Comparison of ENCODE assay signal across 8 mouse cellular contexts in the genomic region with DNA sequence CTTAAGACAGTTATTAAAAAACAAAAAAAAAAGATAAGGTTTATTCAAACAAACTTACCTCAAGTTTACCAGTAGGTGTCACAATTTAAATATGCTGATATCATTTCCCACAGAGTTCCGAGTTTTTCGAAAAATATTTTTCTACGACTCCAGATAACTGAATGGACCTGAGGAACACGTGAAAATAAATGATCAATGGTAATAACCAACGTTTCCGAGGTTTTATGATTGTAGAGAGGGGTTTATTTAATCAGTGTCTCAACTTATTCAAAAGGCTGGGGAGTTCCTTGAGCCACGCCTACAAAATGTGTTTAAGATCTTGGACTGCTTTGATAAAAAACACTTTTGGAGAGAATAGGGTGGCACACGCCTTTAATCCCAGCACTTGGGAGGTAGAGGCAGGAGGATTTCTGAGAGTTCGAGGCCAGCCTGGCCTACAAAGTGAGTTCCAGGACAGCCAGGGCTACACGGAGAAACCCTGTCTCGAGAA. TPM values are rescaled to one million over a fixed set of nuclear protein-coding genes. Genes with fewer than 3 reads are reported as not detected.
A peak's percentile ranks its signal among the peaks of the same experiment; 100 is the strongest.
DNase-seq lines count a peak whose midpoint lies in the region; ATAC-seq and TF ChIP-seq lines count a peak whose summit lies in the region.

No protein-coding gene starts in this region.

- H3K4me1 ChIP-seq in bone marrow, adult 2 months (ENCODE audit: control insufficient read depth, insufficient read depth, low read length): peaks cover 3% of the 10 kb centered on the region
- H3K4me1 ChIP-seq in forebrain, embryonic 15.5 days: peaks cover 10% of the 10 kb centered on the region
- peaks cover 7% of the 10 kb centered on the region for H3K4me1 ChIP-seq in limb, embryonic 12.5 days (replicated peaks)

- no peaks in the 10 kb centered on the region for H3K27me3 ChIP-seq in forebrain, embryonic 15.5 days
- H3K27me3 ChIP-seq in limb, embryonic 12.5 days: no peaks in the 10 kb centered on the region

- no peaks in the 10 kb centered on the region for H3K36me3 ChIP-seq in forebrain, embryonic 15.5 days
- no peaks in the 10 kb centered on the region for H3K36me3 ChIP-seq in limb, embryonic 12.5 days

- DNase-seq in kidney, adult 9 months: peak; percentile 10
- DNase-seq in kidney, adult 18-20 months: no peak
- DNase-seq in natural killer cell, adult 2 months (ENCODE audit: low spot score in 2 of 2): peak; percentile 26 to 47
- no peak for DNase-seq in layer of hippocampus, postnatal 25 days (ENCODE audit: extremely low spot score in 1 of 2, low spot score in 1 of 2)
- DNase-seq in testis, postnatal 14 days (ENCODE audit: low spot score): no peak

- no peak for TF ChIP-seq CTCF in bone marrow, adult 2 months (IDR thresholded peaks at IDR 0.05; ENCODE audit: control insufficient read depth, insufficient read depth, low read length)

- peak overlapping the region; percentile 70 for H3K4me3 ChIP-seq in bone marrow, adult 2 months (replicated peaks; ENCODE audit: control insufficient read depth, low read depth, low read length)
- peak overlapping the region; percentile 66 for H3K4me3 ChIP-seq in forebrain, embryonic 15.5 days
- peak overlapping the region; percentile 62 for H3K4me3 ChIP-seq in limb, embryonic 12.5 days (replicated peaks)

- no peak for TF ChIP-seq POLR2A in bone marrow, adult 2 months (IDR thresholded peaks at IDR 0.05; ENCODE audit: borderline replicate concordance, control insufficient read depth, low read depth, low read length)

- 2% methylated on average over 11 of the region's 11 CpGs for WGBS in bone marrow, adult 2 months
- WGBS in forebrain, embryonic 15.5 days: 46% methylated on average over 11 of the region's 11 CpGs
- 54% methylated on average over 11 of the region's 11 CpGs for WGBS in limb, embryonic 12.5 days

- peak overlapping the region; percentile 52 for H3K4me2 ChIP-seq in forebrain, embryonic 15.5 days (replicated peaks)
- H3K4me2 ChIP-seq in limb, embryonic 12.5 days: peak overlapping the region; percentile 59

- ATAC-seq in forebrain, embryonic 15.5 days (replicated peaks): no peak
- ATAC-seq in limb, embryonic 12.5 days (ENCODE audit: insufficient number of reproducible peaks, insufficient read depth, low FRiP score, low TSS enrichment, low read depth): no peak

- no peaks in the 10 kb centered on the region for H3K9me3 ChIP-seq in forebrain, embryonic 15.5 days
- H3K9me3 ChIP-seq in limb, embryonic 12.5 days: 0 out of 2 replicates have a peak, but pooled peaks cover 4% of the 10 kb centered on the region

- H3K9ac ChIP-seq in forebrain, embryonic 15.5 days (replicated peaks): no peak overlapping the region
- no peak overlapping the region for H3K9ac ChIP-seq in limb, embryonic 12.5 days (replicated peaks)

- H3K27ac ChIP-seq in bone marrow, adult 2 months (ENCODE audit: control insufficient read depth, insufficient read depth, low read depth, low read length, poor library complexity): peak overlapping the region; percentile 65
- no peak overlapping the region for H3K27ac ChIP-seq in forebrain, embryonic 15.5 days (replicated peaks)
- no peak overlapping the region for H3K27ac ChIP-seq in limb, embryonic 12.5 days

RNA-seq across cellular contexts. Expression of a gene that starts 42.5 kb away (rescaled TPM):
- 13.2 and 28.8 TPM in 2 replicates for polyA plus RNA-seq in bone marrow, adult 2 months (2011; ENCODE audit: insufficient read depth, insufficient read length, low replicate concordance, missing spikeins)
- 0.69 and 0.91 TPM in 2 replicates for polyA plus RNA-seq in forebrain, embryonic 15.5 days (2015; fragmentation: Nextera tagmentation; extraction: Ambion mirVana)
- 1.8 and 2.9 TPM in 2 replicates for polyA plus RNA-seq in limb, embryonic 12.5 days (2016; fragmentation: Nextera tagmentation; extraction: Ambion mirVana)
- total RNA-seq in layer of hippocampus, postnatal 25 days (2021): under 1 TPM in 1 of 2 experiments, not detected in 1; 0.22 TPM

RNA-seq across cellular contexts. Expression of a gene that starts 52.4 kb away (rescaled TPM):
- polyA plus RNA-seq in bone marrow, adult 2 months (2011; ENCODE audit: insufficient read depth, insufficient read length, low replicate concordance, missing spikeins): 6.9 and 31.4 TPM in 2 replicates
- polyA plus RNA-seq in forebrain, embryonic 15.5 days (2015; fragmentation: Nextera tagmentation; extraction: Ambion mirVana): 17.8 and 18.4 TPM in 2 replicates
- polyA plus RNA-seq in limb, embryonic 12.5 days (2016; fragmentation: Nextera tagmentation; extraction: Ambion mirVana): 59.1 and 62.1 TPM in 2 replicates
- total RNA-seq in layer of hippocampus, postnatal 25 days (2021): 10 to 100 TPM; 38.3 to 42.6 TPM

Comparison
In these comparisons a context has a peak if more than half of its experiments do, and no peak if none do; other contexts are left out.
1. DNase-seq: peak in kidney, adult 9 months (single experiment) and natural killer cell, adult 2 months (2 of 2); none in kidney, adult 18-20 months (single experiment), layer of hippocampus, postnatal 25 days (0 of 2) and testis, postnatal 14 days (single experiment).
2. Peak in every context shown above with its lines, with median percentiles within 50 percentile points of each other: H3K4me3 ChIP-seq.